Mouse (Mus musculus): ENCODE results near the gene Sarnp.

- TF ChIP-seq MAX (IDR thresholded peaks at IDR 0.05; ENCODE audit: low read depth) (no peak), POLR2A (IDR thresholded peaks at IDR 0.05; ENCODE audit: insufficient read length, low read depth) (no peak)
Observed at GRCm38 (mm10) chr10:128899759-128900490, 82.8 kb downstream of the Sarnp start.
